Mouse (Mus musculus): ENCODE measurements around the gene Snhg11. TPM values are rescaled to one million over a fixed set of nuclear protein-coding genes. Genes with fewer than 3 reads are reported as not detected.

The Snhg11 gene
- total and polyA plus RNA-seq, 3 experiments: 0.06 TPM; not detected in 2

GRCm38 (mm10) chr2:158379354-158380078 lies 4.1 kb downstream of the Snhg11 start:
- H3K4me1 ChIP-seq (ENCODE audit: control insufficient read depth in 1 of 2, insufficient read depth in 2 of 2, low read length in 2 of 2): peaks cover 0 to 5% of the 10 kb centered on the region in 2 experiments; a peak in 1 of 4 replicates
- H3K4me3 ChIP-seq (ENCODE audit: control insufficient read depth in 1 of 2, insufficient read depth in 1 of 2, low read depth in 2 of 2, low read length in 2 of 2): no peak overlapping the region
- H3K27ac ChIP-seq (ENCODE audit: control insufficient read depth, low read depth, low read length): no peak overlapping the region
- peak; percentile 94 for DNase-seq (ENCODE audit: low read depth, low spot score)
- no peaks in the 10 kb centered on the region for H3K36me3 ChIP-seq (ENCODE audit: control insufficient read depth in 1 of 2, insufficient read depth in 2 of 2, low read length in 2 of 2)
- H3K79me2 ChIP-seq (ENCODE audit: control insufficient read depth, insufficient read depth, low read length, poor library complexity): no peaks in the 10 kb centered on the region
- TF ChIP-seq CTCF (IDR thresholded peaks at IDR 0.05 in 2 of 3, conservative IDR thresholded peaks at IDR 0.05 in 1 of 3; ENCODE audit: control insufficient read depth in 1 of 3, insufficient read depth in 1 of 3, low read depth in 2 of 3, low read length in 3 of 3, poor library complexity in 1 of 3, severe bottlenecking in 1 of 3) (peak; percentile 74 to 93 (median 84)), TAL1 (IDR thresholded peaks at IDR 0.05; ENCODE audit: low read length) (no peak), USF1 (IDR thresholded peaks at IDR 0.05; ENCODE audit: low read depth, low read length) (no peak), ZKSCAN1 (IDR thresholded peaks at IDR 0.05; ENCODE audit: low read depth, low read length) (no peak), RAD21 (IDR thresholded peaks at IDR 0.05; ENCODE audit: low read depth, low read length) (peak; percentile 30), SMC3 (IDR thresholded peaks at IDR 0.05; ENCODE audit: low read depth, low read length) (peak; percentile 79), JUND (IDR thresholded peaks at IDR 0.05; ENCODE audit: low read depth, low read length) (peak; percentile 63; the same call in 1 of the 2 replicates), MYB (IDR thresholded peaks at IDR 0.05; ENCODE audit: low read depth, low read length) (no peak), MYC (IDR thresholded peaks at IDR 0.05; ENCODE audit: low read depth, low read length) (peak; percentile 63; the same call in 1 of the 2 replicates), MAX (IDR thresholded peaks at IDR 0.05; ENCODE audit: low read length) (no peak), HCFC1 (IDR thresholded peaks at IDR 0.05; ENCODE audit: low read depth, low read length) (peak; percentile 59; the same call in 1 of the 2 replicates), ELF1 (IDR thresholded peaks at IDR 0.05; ENCODE audit: low read depth, low read length) (no peak), ETS1 (IDR thresholded peaks at IDR 0.05; ENCODE audit: low read depth, low read length) (no peak), UBTF (IDR thresholded peaks at IDR 0.05; ENCODE audit: borderline replicate concordance, insufficient read depth, low read depth, low read length) (no peak), POLR2AphosphoS5 (IDR thresholded peaks at IDR 0.05; ENCODE audit: borderline replicate concordance, low read depth, low read length) (no peak), ZC3H11A (IDR thresholded peaks at IDR 0.05; ENCODE audit: low read depth, low read length) (peak; percentile 47), EP300 (IDR thresholded peaks at IDR 0.05; ENCODE audit: low read depth in 1 of 2, low read length in 2 of 2) (no peak), ZNF384 (IDR thresholded peaks at IDR 0.05; ENCODE audit: low read depth, low read length) (peak; percentile 53; the same call in 1 of the 2 replicates), NELFE (IDR thresholded peaks at IDR 0.05; ENCODE audit: low read depth, low read length) (no peak), POLR2A (IDR thresholded peaks at IDR 0.05; ENCODE audit: control insufficient read depth in 1 of 2, insufficient read depth in 1 of 2, low read depth in 1 of 2, low read length in 2 of 2, poor library complexity in 1 of 2) (no peak)
- H3K9ac ChIP-seq (ENCODE audit: control insufficient read depth, low read depth, low read length, poor library complexity, severe bottlenecking): no peak overlapping the region
- H3K9me3 ChIP-seq (replicated peaks; ENCODE audit: insufficient read depth, low read length): no peaks in the 10 kb centered on the region
- H3K27me3 ChIP-seq (ENCODE audit: control insufficient read depth in 1 of 2, insufficient read depth in 2 of 2, low read length in 2 of 2): no peaks in the 10 kb centered on the region; a peak in 1 of 4 replicates

DNA sequence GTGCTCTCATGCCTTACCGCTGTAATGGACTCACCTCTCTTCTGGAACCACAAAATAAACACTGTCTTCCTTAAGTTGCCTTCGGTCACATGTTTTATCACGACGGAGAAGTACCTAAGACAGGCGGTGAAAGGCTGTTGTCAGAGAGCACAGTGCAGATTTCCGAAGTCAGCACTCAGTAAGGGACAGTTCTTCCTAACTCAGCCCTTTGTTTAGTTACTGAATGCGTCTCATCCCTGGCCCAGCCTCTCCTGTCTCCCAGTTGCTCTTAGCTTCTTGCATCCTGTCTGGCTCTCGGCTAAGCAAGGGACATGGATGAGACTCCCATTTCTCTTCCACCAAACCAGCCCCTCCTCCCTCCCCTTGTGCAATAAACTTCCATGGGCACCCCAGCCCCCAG lies 10.6 kb downstream of the Snhg11 start:
- DNase-seq (ENCODE audit: low read depth, low spot score): no peak
- Histone ChIP-seq H3K79me2 (ENCODE audit: control insufficient read depth, insufficient read depth, low read length, poor library complexity) (no peaks in the 10 kb centered on the region), H3K27me3 (ENCODE audit: control insufficient read depth in 1 of 2, insufficient read depth in 2 of 2, low read length in 2 of 2) (peaks cover 6 to 12% of the 10 kb centered on the region in 2 experiments; a peak in 3 of 4 replicates), H3K36me3 (ENCODE audit: control insufficient read depth in 1 of 2, insufficient read depth in 2 of 2, low read length in 2 of 2) (no peaks in the 10 kb centered on the region), H3K4me1 (ENCODE audit: control insufficient read depth in 1 of 2, insufficient read depth in 2 of 2, low read length in 2 of 2) (no peaks in the 10 kb centered on the region), H3K27ac (ENCODE audit: control insufficient read depth, low read depth, low read length) (no peak overlapping the region), H3K9ac (ENCODE audit: control insufficient read depth, low read depth, low read length, poor library complexity, severe bottlenecking) (no peak overlapping the region), H3K9me3 (replicated peaks; ENCODE audit: insufficient read depth, low read length) (no peaks in the 10 kb centered on the region), H3K4me3 (ENCODE audit: control insufficient read depth in 1 of 2, insufficient read depth in 1 of 2, low read depth in 2 of 2, low read length in 2 of 2) (no peak overlapping the region)
- TF ChIP-seq POLR2A (IDR thresholded peaks at IDR 0.05; ENCODE audit: control insufficient read depth in 1 of 2, insufficient read depth in 1 of 2, low read depth in 1 of 2, low read length in 2 of 2, poor library complexity in 1 of 2): no peak
- TF ChIP-seq GABPA (IDR thresholded peaks at IDR 0.05; ENCODE audit: low read depth, low read length): no peak
- TF ChIP-seq GATA1 (IDR thresholded peaks at IDR 0.05; ENCODE audit: low read depth, low read length): no peak
- no peak for TF ChIP-seq MYC (IDR thresholded peaks at IDR 0.05; ENCODE audit: low read depth, low read length)
- no peak for TF ChIP-seq ZMIZ1 (IDR thresholded peaks at IDR 0.05; ENCODE audit: low read depth, low read length)
- TF ChIP-seq TCF12 (IDR thresholded peaks at IDR 0.05; ENCODE audit: low read depth, low read length): no peak
- TF ChIP-seq ZKSCAN1 (IDR thresholded peaks at IDR 0.05; ENCODE audit: low read depth, low read length): no peak
- TF ChIP-seq SMC3 (IDR thresholded peaks at IDR 0.05; ENCODE audit: low read depth, low read length): no peak
- no peak for TF ChIP-seq MXI1 (IDR thresholded peaks at IDR 0.05; ENCODE audit: low read depth, low read length)
- TF ChIP-seq CHD1 (IDR thresholded peaks at IDR 0.05; ENCODE audit: low read depth, low read length): no peak
- no peak for TF ChIP-seq E2F4 (IDR thresholded peaks at IDR 0.05; ENCODE audit: borderline replicate concordance, low read depth, low read length)
- TF ChIP-seq MYB (IDR thresholded peaks at IDR 0.05; ENCODE audit: low read depth, low read length): no peak
- no peak for TF ChIP-seq ZC3H11A (IDR thresholded peaks at IDR 0.05; ENCODE audit: low read depth, low read length)
- no peak for TF ChIP-seq RAD21 (IDR thresholded peaks at IDR 0.05; ENCODE audit: low read depth, low read length)
- TF ChIP-seq POLR2AphosphoS5 (IDR thresholded peaks at IDR 0.05; ENCODE audit: borderline replicate concordance, low read depth, low read length): no peak
- no peak for TF ChIP-seq EP300 (IDR thresholded peaks at IDR 0.05; ENCODE audit: low read depth in 1 of 2, low read length in 2 of 2)
- no peak for TF ChIP-seq ETS1 (IDR thresholded peaks at IDR 0.05; ENCODE audit: low read depth, low read length)
- no peak for TF ChIP-seq BHLHE40 (IDR thresholded peaks at IDR 0.05; ENCODE audit: borderline replicate concordance, low read depth, low read length)
- TF ChIP-seq MAZ (IDR thresholded peaks at IDR 0.05; ENCODE audit: low read depth, low read length): no peak
